Mouse (Mus musculus): Measurements from ENCODE around the gene Jpt2.

GRCm38 (mm10) chr17:24896993-24897269 lies 63.6 kb downstream of the Jpt2 start:
- TF ChIP-seq POLR2A (IDR thresholded peaks at IDR 0.05; ENCODE audit: low read depth, low read length) (no peak), CTCF (IDR thresholded peaks at IDR 0.05; ENCODE audit: extremely low read depth, insufficient read depth, insufficient read length, insufficient replicate concordance) (no peak)

Measured in spleen, adult 2 months (tissue).